Mouse (Mus musculus): ENCODE measurements at regions not wholly inside any gene's neighbourhood (a gene's known extent, or its start where the extent isn't known, plus 50 kb on each side); places are given as distances from the start of the nearest gene placed in this dataset.

GRCm38 (mm10) chr16:55476544-55477208, 178.9 kb upstream of the Zpld1 start:
- H3K27me3 ChIP-seq (ENCODE audit: insufficient read depth, low read length) = no peaks in the 10 kb centered on the region
- DNase-seq (ENCODE audit: low spot score) (peak; percentile 1), ATAC-seq (ENCODE audit: extremely low read depth, insufficient number of reproducible peaks, low FRiP score, poor library complexity, severe bottlenecking) (peak; percentile 57; the same call in 1 of the 2 replicates)
- H3K36me3 ChIP-seq (replicated peaks) = no peaks in the 10 kb centered on the region
- H3K9me3 ChIP-seq (replicated peaks) = no peaks in the 10 kb centered on the region
- no peaks in the 10 kb centered on the region for H3K4me1 ChIP-seq (ENCODE audit: insufficient read depth, low read depth, low read length)
- TF ChIP-seq TAL1 (conservative IDR thresholded peaks at IDR 0.05; ENCODE audit: low read depth, low read length) (no peak), GATA2 (IDR thresholded peaks at IDR 0.05; ENCODE audit: borderline replicate concordance, low read depth, low read length) (no peak), CTCF (IDR thresholded peaks at IDR 0.05; ENCODE audit: low read depth, low read length) (peak; percentile 61), GATA1 (IDR thresholded peaks at IDR 0.05; ENCODE audit: borderline replicate concordance, low read length) (no peak), POLR2AphosphoS5 (IDR thresholded peaks at IDR 0.05; ENCODE audit: insufficient replicate concordance, low read depth, low read length) (no peak)
- H3K4me3 ChIP-seq (ENCODE audit: low read depth, low read length) = no peak overlapping the region

DNA sequence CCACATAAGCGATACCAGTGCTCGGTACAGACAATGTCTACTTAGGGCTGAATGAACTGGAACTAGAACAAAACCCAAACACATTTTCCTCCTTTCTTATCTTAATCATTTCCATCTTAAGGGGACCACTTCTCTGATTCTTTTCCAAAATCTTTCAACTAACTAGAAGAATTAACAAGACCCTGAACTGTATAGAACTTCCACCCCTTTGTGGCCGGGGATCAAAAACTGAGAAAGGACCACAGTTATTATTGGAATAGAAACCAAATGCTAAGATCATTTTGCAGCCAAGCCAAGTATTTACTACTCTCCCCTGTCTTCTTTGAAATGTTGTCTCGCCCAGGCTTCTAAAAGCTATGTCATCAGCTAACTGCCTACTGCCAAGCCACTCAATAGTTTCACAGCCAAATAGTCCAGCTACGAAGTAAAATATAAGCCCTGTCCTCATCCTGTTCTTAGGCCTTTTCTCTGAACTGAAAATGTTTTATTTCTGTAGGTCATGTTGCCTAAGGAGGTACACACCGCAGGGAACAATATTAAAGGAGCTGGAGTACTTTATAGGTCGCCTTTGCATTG, 177.3 kb upstream of the Zpld1 start:
- Histone ChIP-seq H3K27me3 (ENCODE audit: insufficient read depth, low read length) (no peaks in the 10 kb centered on the region), H3K36me3 (replicated peaks) (no peaks in the 10 kb centered on the region), H3K4me3 (ENCODE audit: low read depth, low read length) (no peak overlapping the region), H3K9me3 (replicated peaks) (no peaks in the 10 kb centered on the region), H3K4me1 (ENCODE audit: insufficient read depth, low read depth, low read length) (no peaks in the 10 kb centered on the region)
- no peak for ATAC-seq (ENCODE audit: extremely low read depth, insufficient number of reproducible peaks, low FRiP score, poor library complexity, severe bottlenecking)
- no peak for DNase-seq (ENCODE audit: low spot score)
- no peak for TF ChIP-seq CTCF (IDR thresholded peaks at IDR 0.05; ENCODE audit: low read depth, low read length)
- TF ChIP-seq POLR2AphosphoS5 (IDR thresholded peaks at IDR 0.05; ENCODE audit: insufficient replicate concordance, low read depth, low read length) = no peak
- no peak for TF ChIP-seq TAL1 (conservative IDR thresholded peaks at IDR 0.05; ENCODE audit: low read depth, low read length)
- TF ChIP-seq GATA2 (IDR thresholded peaks at IDR 0.05; ENCODE audit: borderline replicate concordance, low read depth, low read length) = no peak
- TF ChIP-seq GATA1 (IDR thresholded peaks at IDR 0.05; ENCODE audit: borderline replicate concordance, low read length) = no peak

- TF ChIP-seq GATA2 (IDR thresholded peaks at IDR 0.05; ENCODE audit: borderline replicate concordance, low read depth, low read length) = no peak
- TF ChIP-seq POLR2AphosphoS5 (IDR thresholded peaks at IDR 0.05; ENCODE audit: insufficient replicate concordance, low read depth, low read length) = no peak
- no peak for TF ChIP-seq GATA1 (IDR thresholded peaks at IDR 0.05; ENCODE audit: borderline replicate concordance, low read length)
- TF ChIP-seq TAL1 (conservative IDR thresholded peaks at IDR 0.05; ENCODE audit: low read depth, low read length) = no peak
- TF ChIP-seq CTCF (IDR thresholded peaks at IDR 0.05; ENCODE audit: low read depth, low read length) = no peak
- DNase-seq (ENCODE audit: low spot score) = no peak
- no peaks in the 10 kb centered on the region for H3K27me3 ChIP-seq (ENCODE audit: insufficient read depth, low read length)
- no peaks in the 10 kb centered on the region for H3K9me3 ChIP-seq (replicated peaks)
- no peak for ATAC-seq (ENCODE audit: extremely low read depth, insufficient number of reproducible peaks, low FRiP score, poor library complexity, severe bottlenecking)
- no peaks in the 10 kb centered on the region for H3K4me1 ChIP-seq (ENCODE audit: insufficient read depth, low read depth, low read length)
- H3K36me3 ChIP-seq (replicated peaks) = no peaks in the 10 kb centered on the region
- no peak overlapping the region for H3K4me3 ChIP-seq (ENCODE audit: low read depth, low read length)
These were observed 173.6 kb upstream of the Zpld1 start for GRCm38 (mm10) chr16:55471396-55471795.

DNA sequence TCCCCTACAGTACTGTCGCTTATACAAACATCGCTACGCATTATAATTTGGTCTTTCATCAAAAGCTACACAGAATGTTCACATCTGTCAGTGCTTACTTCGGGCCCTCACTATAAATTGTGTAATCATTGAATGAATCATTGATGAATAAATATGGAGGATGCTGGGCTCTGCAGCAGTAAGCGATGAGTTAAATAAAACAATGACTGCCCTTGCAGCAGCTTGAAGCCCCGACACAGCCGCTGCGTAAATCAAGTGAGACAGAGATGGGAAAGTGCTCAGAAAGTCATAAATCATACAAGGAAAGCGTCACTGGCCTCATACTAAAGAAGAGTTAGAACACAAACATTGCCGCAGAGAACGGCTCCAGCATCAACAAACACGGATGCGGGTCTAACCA, 172.9 kb upstream of the Zpld1 start:
- no peaks in the 10 kb centered on the region for H3K27me3 ChIP-seq (ENCODE audit: insufficient read depth, low read length)
- H3K4me3 ChIP-seq (ENCODE audit: low read depth, low read length) = no peak overlapping the region
- TF ChIP-seq TAL1 (conservative IDR thresholded peaks at IDR 0.05; ENCODE audit: low read depth, low read length) = no peak
- TF ChIP-seq CTCF (IDR thresholded peaks at IDR 0.05; ENCODE audit: low read depth, low read length) = no peak
- TF ChIP-seq GATA1 (IDR thresholded peaks at IDR 0.05; ENCODE audit: borderline replicate concordance, low read length) = no peak
- TF ChIP-seq GATA2 (IDR thresholded peaks at IDR 0.05; ENCODE audit: borderline replicate concordance, low read depth, low read length) = no peak
- TF ChIP-seq POLR2AphosphoS5 (IDR thresholded peaks at IDR 0.05; ENCODE audit: insufficient replicate concordance, low read depth, low read length) = no peak
- no peaks in the 10 kb centered on the region for H3K36me3 ChIP-seq (replicated peaks)
- DNase-seq (ENCODE audit: low spot score) (no peak), ATAC-seq (ENCODE audit: extremely low read depth, insufficient number of reproducible peaks, low FRiP score, poor library complexity, severe bottlenecking) (no peak)
- H3K4me1 ChIP-seq (ENCODE audit: insufficient read depth, low read depth, low read length) = no peaks in the 10 kb centered on the region
- H3K9me3 ChIP-seq (replicated peaks) = no peaks in the 10 kb centered on the region

GRCm38 (mm10) chr16:55469703-55470102, 171.9 kb upstream of the Zpld1 start:
- TF ChIP-seq GATA1 (IDR thresholded peaks at IDR 0.05; ENCODE audit: borderline replicate concordance, low read length) (no peak), CTCF (IDR thresholded peaks at IDR 0.05; ENCODE audit: low read depth, low read length) (no peak), TAL1 (conservative IDR thresholded peaks at IDR 0.05; ENCODE audit: low read depth, low read length) (no peak), POLR2AphosphoS5 (IDR thresholded peaks at IDR 0.05; ENCODE audit: insufficient replicate concordance, low read depth, low read length) (no peak)
- ATAC-seq (ENCODE audit: extremely low read depth, insufficient number of reproducible peaks, low FRiP score, poor library complexity, severe bottlenecking) (no peak), DNase-seq (ENCODE audit: low spot score) (no peak)
- Histone ChIP-seq H3K4me3 (ENCODE audit: low read depth, low read length) (no peak overlapping the region), H3K36me3 (replicated peaks) (no peaks in the 10 kb centered on the region), H3K4me1 (ENCODE audit: insufficient read depth, low read depth, low read length) (no peaks in the 10 kb centered on the region), H3K27me3 (ENCODE audit: insufficient read depth, low read length) (no peaks in the 10 kb centered on the region), H3K9me3 (replicated peaks) (no peaks in the 10 kb centered on the region)

DNA sequence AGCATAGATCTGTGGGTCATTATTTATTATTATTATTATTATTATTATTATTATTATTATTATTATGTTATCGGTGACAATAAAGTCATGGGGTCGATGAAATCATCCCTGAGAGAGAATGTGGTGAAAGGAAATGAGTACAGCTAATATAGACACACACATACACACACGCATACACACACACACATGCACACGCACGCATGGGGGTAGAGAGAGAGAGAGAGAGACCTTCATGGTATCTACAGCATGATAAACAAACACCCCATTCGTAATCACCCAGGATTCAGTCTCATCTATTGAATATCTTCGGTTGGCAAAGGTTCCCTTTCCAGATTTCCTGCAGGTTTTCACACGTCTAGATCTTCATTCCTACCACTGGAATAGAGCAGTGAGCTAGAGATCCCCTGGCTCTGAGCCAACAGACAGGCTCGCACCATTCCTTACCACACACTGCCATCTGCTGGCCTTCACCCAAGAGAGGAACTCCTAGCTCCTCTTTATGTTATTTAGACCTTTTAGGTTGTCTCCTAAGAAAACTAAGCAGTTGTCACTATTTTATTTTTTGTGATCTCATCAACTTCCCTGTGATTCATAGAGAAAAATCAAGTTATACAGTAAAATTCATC, 171.2 kb upstream of the Zpld1 start:
- Histone ChIP-seq H3K9me3 (replicated peaks) (no peaks in the 10 kb centered on the region), H3K36me3 (replicated peaks) (no peaks in the 10 kb centered on the region), H3K4me1 (ENCODE audit: insufficient read depth, low read depth, low read length) (no peaks in the 10 kb centered on the region), H3K27me3 (ENCODE audit: insufficient read depth, low read length) (no peaks in the 10 kb centered on the region), H3K4me3 (ENCODE audit: low read depth, low read length) (no peak overlapping the region)
- TF ChIP-seq TAL1 (conservative IDR thresholded peaks at IDR 0.05; ENCODE audit: low read depth, low read length) (no peak), CTCF (IDR thresholded peaks at IDR 0.05; ENCODE audit: low read depth, low read length) (no peak), POLR2AphosphoS5 (IDR thresholded peaks at IDR 0.05; ENCODE audit: insufficient replicate concordance, low read depth, low read length) (no peak), GATA1 (IDR thresholded peaks at IDR 0.05; ENCODE audit: borderline replicate concordance, low read length) (no peak), GATA2 (IDR thresholded peaks at IDR 0.05; ENCODE audit: borderline replicate concordance, low read depth, low read length) (no peak)
- DNase-seq (ENCODE audit: low spot score) = no peak
- no peak for ATAC-seq (ENCODE audit: extremely low read depth, insufficient number of reproducible peaks, low FRiP score, poor library complexity, severe bottlenecking)
